Mouse (Mus musculus): ENCODE results near the gene Prdx2. TPM values are rescaled to one million over a fixed set of nuclear protein-coding genes. Genes with fewer than 3 reads are reported as not detected.

Prdx2 gene
- polyA plus RNA-seq, 1 experiment = 68.6 TPM

GRCm38 (mm10) chr8:85023846-85024245 is 54.5 kb downstream of the Prdx2 start:
- Histone ChIP-seq H3K9me3 (no peaks in the 10 kb centered on the region), H3K36me3 (replicated peaks; ENCODE audit: low read length) (peaks cover 56% of the 10 kb centered on the region), H3K4me3 (replicated peaks) (peak overlapping the region; percentile 97), H3K4me1 (peaks cover 31% of the 10 kb centered on the region), H3K27me3 (replicated peaks) (no peaks in the 10 kb centered on the region)
- TF ChIP-seq FLI1 (IDR thresholded peaks at IDR 0.05; ENCODE audit: low read length) (no peak), GATA1 (IDR thresholded peaks at IDR 0.05; ENCODE audit: borderline replicate concordance, low read length) (no peak)

Other genes with a start within 250 kb of the Prdx2 start
- gene G430095P16Rik, start 246.6 kb upstream of the Prdx2 start, polyA plus RNA-seq (2012; ENCODE audit: insufficient read depth, low replicate concordance) = 2.7 and 19.7 TPM in 2 replicates
- gene Nfix, start 169.2 kb upstream of the Prdx2 start, polyA plus RNA-seq (2012; ENCODE audit: insufficient read depth, low replicate concordance) = 18.4 and 27.4 TPM in 2 replicates
- 3.1 TPM in 1 of 2 replicates, not detected in the other for gene Dand5, start 146.8 kb upstream of the Prdx2 start, polyA plus RNA-seq (2012; ENCODE audit: insufficient read depth, low replicate concordance)
- gene Gadd45gip1, start 138.1 kb upstream of the Prdx2 start, polyA plus RNA-seq (2012; ENCODE audit: insufficient read depth, low replicate concordance) = 37.4 and 49.3 TPM in 2 replicates
- 338 and 623 TPM in 2 replicates for gene Rad23a, start 128.9 kb upstream of the Prdx2 start, polyA plus RNA-seq (2012; ENCODE audit: insufficient read depth, low replicate concordance)
- gene Calr, start 122.7 kb upstream of the Prdx2 start, polyA plus RNA-seq (2012; ENCODE audit: insufficient read depth, low replicate concordance) = 235 and 510 TPM in 2 replicates
- gene Farsa, start 112.6 kb upstream of the Prdx2 start, polyA plus RNA-seq (2012; ENCODE audit: insufficient read depth, low replicate concordance) = 30.7 and 64.8 TPM in 2 replicates
- 24.3 and 63.0 TPM in 2 replicates for gene Syce2, start 97.5 kb upstream of the Prdx2 start, polyA plus RNA-seq (2012; ENCODE audit: insufficient read depth, low replicate concordance)
- gene Gcdh, start 75.7 kb upstream of the Prdx2 start, polyA plus RNA-seq (2012; ENCODE audit: insufficient read depth, low replicate concordance) = 13.9 and 24.1 TPM in 2 replicates
- gene Klf1, start 67.7 kb upstream of the Prdx2 start, polyA plus RNA-seq (2012; ENCODE audit: insufficient read depth, low replicate concordance) = 7.9 and 11.9 TPM in 2 replicates
- 3.5 and 13.5 TPM in 2 replicates for gene Dnase2a, start 61.0 kb upstream of the Prdx2 start, polyA plus RNA-seq (2012; ENCODE audit: insufficient read depth, low replicate concordance)
- 0.20 TPM in 1 of 2 replicates, not detected in the other for gene Mast1, start 32.2 kb upstream of the Prdx2 start, polyA plus RNA-seq (2012; ENCODE audit: insufficient read depth, low replicate concordance)
- gene Rtbdn, start 22.6 kb upstream of the Prdx2 start, polyA plus RNA-seq (2012; ENCODE audit: insufficient read depth, low replicate concordance) = not detected in 2 replicates
- not detected in 2 replicates for gene Gm49661, start 154 bp upstream of the Prdx2 start, polyA plus RNA-seq (2012; ENCODE audit: insufficient read depth, low replicate concordance)
- gene Rnaseh2a, start 180 bp downstream of the Prdx2 start, polyA plus RNA-seq (2012; ENCODE audit: insufficient read depth, low replicate concordance) = 248 and 286 TPM in 2 replicates
- gene Junb, start 9.1 kb downstream of the Prdx2 start, polyA plus RNA-seq (2012; ENCODE audit: insufficient read depth, low replicate concordance) = 743 and 797 TPM in 2 replicates
- gene Hook2, start 21.0 kb downstream of the Prdx2 start, polyA plus RNA-seq (2012; ENCODE audit: insufficient read depth, low replicate concordance) = 7.3 and 8.9 TPM in 2 replicates
- gene Best2, start 44.9 kb downstream of the Prdx2 start, polyA plus RNA-seq (2012; ENCODE audit: insufficient read depth, low replicate concordance) = 0.27 TPM in 1 of 2 replicates, not detected in the other
- 103 and 181 TPM in 2 replicates for gene Asna1, start 55.7 kb downstream of the Prdx2 start, polyA plus RNA-seq (2012; ENCODE audit: insufficient read depth, low replicate concordance)
- 123 and 539 TPM in 2 replicates for gene Trir, start 57.2 kb downstream of the Prdx2 start, polyA plus RNA-seq (2012; ENCODE audit: insufficient read depth, low replicate concordance)
- gene Tnpo2, start 67.3 kb downstream of the Prdx2 start, polyA plus RNA-seq (2012; ENCODE audit: insufficient read depth, low replicate concordance) = 5.1 and 5.3 TPM in 2 replicates
- gene Fbxw9, start 90.5 kb downstream of the Prdx2 start, polyA plus RNA-seq (2012; ENCODE audit: insufficient read depth, low replicate concordance) = 14.6 and 15.5 TPM in 2 replicates
- gene Gm5741, start 98.4 kb downstream of the Prdx2 start, polyA plus RNA-seq (2012; ENCODE audit: insufficient read depth, low replicate concordance) = 8.7 TPM in 1 of 2 replicates, not detected in the other
- 43.5 and 103 TPM in 2 replicates for gene Dhps, start 102.2 kb downstream of the Prdx2 start, polyA plus RNA-seq (2012; ENCODE audit: insufficient read depth, low replicate concordance)
- 8.8 and 10.6 TPM in 2 replicates for gene Wdr83os, start 111.2 kb downstream of the Prdx2 start, polyA plus RNA-seq (2012; ENCODE audit: insufficient read depth, low replicate concordance)
- gene Wdr83, start 111.7 kb downstream of the Prdx2 start, polyA plus RNA-seq (2012; ENCODE audit: insufficient read depth, low replicate concordance) = 19.7 TPM in 1 of 2 replicates, not detected in the other
- 3.8 and 26.4 TPM in 2 replicates for gene Man2b1, start 113.7 kb downstream of the Prdx2 start, polyA plus RNA-seq (2012; ENCODE audit: insufficient read depth, low replicate concordance)
- not detected in 2 replicates for gene Zfp791, start 153.5 kb downstream of the Prdx2 start, polyA plus RNA-seq (2012; ENCODE audit: insufficient read depth, low replicate concordance)
- not detected in 2 replicates for gene Cks1brt, start 182.3 kb downstream of the Prdx2 start, polyA plus RNA-seq (2012; ENCODE audit: insufficient read depth, low replicate concordance)

Data from megakaryocyte, embryonic 14.5 days (primary cell).